34 mouse cellular contexts compared by ENCODE assay signal in the genomic region with DNA sequence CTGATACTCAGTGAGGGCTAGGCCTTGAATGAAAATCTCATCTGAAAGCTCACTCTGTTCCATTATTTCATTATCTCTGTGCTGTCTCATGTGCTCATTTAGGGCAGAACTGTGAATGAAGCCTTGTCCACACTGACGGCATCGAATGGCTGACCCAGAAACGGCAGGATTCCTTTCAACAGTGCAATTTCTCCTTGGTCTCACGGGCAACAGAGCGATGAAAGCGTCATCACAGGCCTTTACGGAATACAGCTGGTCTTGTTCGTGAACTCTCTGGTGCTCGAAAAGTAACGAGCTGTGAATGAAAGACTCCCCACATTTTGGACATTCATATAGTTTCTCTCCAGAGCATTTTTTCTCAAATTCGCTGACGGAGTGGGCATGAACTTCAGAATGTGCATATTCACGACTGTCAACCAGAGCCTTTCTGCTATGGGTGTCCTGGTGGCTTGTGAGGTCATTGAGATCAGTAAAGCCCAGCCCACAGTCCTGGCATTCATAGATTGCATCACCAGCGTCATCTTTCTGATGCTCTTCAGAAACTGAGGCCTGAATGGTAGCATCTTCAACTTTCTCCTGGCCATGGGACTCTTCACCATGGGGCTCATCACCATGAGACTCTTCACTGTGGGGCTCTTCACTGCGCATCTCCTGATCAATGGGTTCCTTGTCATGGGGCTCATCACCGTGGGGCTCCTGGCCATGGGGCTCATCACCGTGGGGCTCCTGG. TPM values are rescaled to one million over a fixed set of nuclear protein-coding genes. Genes with fewer than 3 reads are reported as not detected.
DNase-seq lines count a peak whose midpoint lies in the region; ATAC-seq and TF ChIP-seq lines count a peak whose summit lies in the region.
"Had no signal": no experiment of that assay in that cellular context is flagged by ENCODE, and none has a peak within 500 bp of the region (broad histone marks: within the 10 kb centered on the region; RNA-seq: fewer than 3 reads in every experiment).

No protein-coding gene starts in this region.

- peaks cover 7% of the 10 kb centered on the region; the same call in 1 of the 2 replicates for H3K9me3 ChIP-seq in heart, embryonic 10.5 days
- no peaks in the 10 kb centered on the region for H3K9me3 ChIP-seq in kidney, postnatal 0 days (replicated peaks; ENCODE audit: low read length)
- H3K9me3 ChIP-seq: heart, embryonic 15.5 days; hindbrain, embryonic 15.5 days; intestine, embryonic 15.5 days; lung, embryonic 15.5 days; neural tube, embryonic 13.5 days; stomach, embryonic 15.5 days had no signal

- no peak overlapping the region for H3K9ac ChIP-seq in kidney, postnatal 0 days (ENCODE audit: low read depth, low read length)
- H3K9ac ChIP-seq: embryonic facial prominence, embryonic 12.5 days; heart, embryonic 15.5 days; hindbrain, embryonic 15.5 days; intestine, embryonic 15.5 days; limb, embryonic 13.5 days; lung, embryonic 15.5 days; neural tube, embryonic 13.5 days; stomach, embryonic 15.5 days had no signal

- no peaks in the 10 kb centered on the region for H3K27me3 ChIP-seq in heart, embryonic 10.5 days (ENCODE audit: insufficient read depth, poor library complexity, severe bottlenecking)
- H3K27me3 ChIP-seq in kidney, postnatal 0 days (ENCODE audit: insufficient read depth, low read length), result no peaks in the 10 kb centered on the region
- no peaks in the 10 kb centered on the region for H3K27me3 ChIP-seq in kidney, adult 2 months (replicated peaks; ENCODE audit: control insufficient read depth, insufficient read depth, low read length)
- no peaks in the 10 kb centered on the region for H3K27me3 ChIP-seq in thymus, adult 2 months (ENCODE audit: control insufficient read depth, insufficient read depth, low read length)
- H3K27me3 ChIP-seq: embryonic facial prominence, embryonic 12.5 days; heart, embryonic 15.5 days; hindbrain, embryonic 15.5 days; intestine, embryonic 15.5 days; limb, embryonic 13.5 days; lung, embryonic 15.5 days; neural tube, embryonic 13.5 days; stomach, embryonic 15.5 days had no signal

- TF ChIP-seq POLR2A in kidney, adult 2 months (IDR thresholded peaks at IDR 0.05; ENCODE audit: low read depth, low read length), result no peak
- TF ChIP-seq POLR2A in thymus, adult 2 months (IDR thresholded peaks at IDR 0.05; ENCODE audit: control insufficient read depth, extremely low read depth, insufficient read depth, low read length, poor library complexity), result no peak

- H3K4me1 ChIP-seq in heart, embryonic 10.5 days, result no peaks in the 10 kb centered on the region
- no peaks in the 10 kb centered on the region for H3K4me1 ChIP-seq in kidney, postnatal 0 days (replicated peaks; ENCODE audit: insufficient read depth, low read length)
- no peaks in the 10 kb centered on the region for H3K4me1 ChIP-seq in kidney, adult 2 months (ENCODE audit: control insufficient read depth, insufficient read depth, low read length)
- no peaks in the 10 kb centered on the region for H3K4me1 ChIP-seq in thymus, adult 2 months (replicated peaks; ENCODE audit: control insufficient read depth, insufficient read depth, low read length)
- H3K4me1 ChIP-seq: embryonic facial prominence, embryonic 12.5 days; heart, embryonic 15.5 days; hindbrain, embryonic 10.5 days; hindbrain, embryonic 15.5 days; intestine, embryonic 15.5 days; limb, embryonic 13.5 days; lung, embryonic 15.5 days; neural tube, embryonic 13.5 days; stomach, embryonic 15.5 days had no signal

- H3K4me2 ChIP-seq in kidney, postnatal 0 days (ENCODE audit: low read length), result no peak overlapping the region
- H3K4me2 ChIP-seq: embryonic facial prominence, embryonic 12.5 days; heart, embryonic 15.5 days; hindbrain, embryonic 15.5 days; intestine, embryonic 15.5 days; limb, embryonic 13.5 days; liver, embryonic 11.5 days; lung, embryonic 15.5 days; midbrain, embryonic 11.5 days; neural tube, embryonic 13.5 days; stomach, embryonic 15.5 days had no signal

- WGBS in heart, embryonic 10.5 days, result 80% methylated on average over 17 of the region's 17 CpGs
- WGBS in kidney, postnatal 0 days, result 63% methylated on average over 17 of the region's 17 CpGs
- 68% methylated on average over 17 of the region's 17 CpGs for WGBS in kidney, adult 2 months
- 95% methylated on average over 17 of the region's 17 CpGs for WGBS in thymus, adult 2 months

- peaks cover 89% of the 10 kb centered on the region for H3K36me3 ChIP-seq in heart, embryonic 10.5 days
- H3K36me3 ChIP-seq in kidney, postnatal 0 days (ENCODE audit: insufficient read depth, low read length), result peaks cover 22% of the 10 kb centered on the region
- H3K36me3 ChIP-seq in kidney, adult 2 months (ENCODE audit: control insufficient read depth, insufficient read depth, low read length), result no peaks in the 10 kb centered on the region
- H3K36me3 ChIP-seq in thymus, adult 2 months (ENCODE audit: control insufficient read depth, insufficient read depth, low read length), result no peaks in the 10 kb centered on the region

- H3K4me3 ChIP-seq in heart, embryonic 10.5 days, result no peak overlapping the region
- H3K4me3 ChIP-seq in kidney, postnatal 0 days (replicated peaks; ENCODE audit: low read depth, low read length), result no peak overlapping the region
- no peak overlapping the region for H3K4me3 ChIP-seq in kidney, adult 2 months (ENCODE audit: insufficient read depth, low read depth, low read length)
- H3K4me3 ChIP-seq in thymus, adult 2 months (ENCODE audit: control insufficient read depth, insufficient read depth, low read length), result no peak overlapping the region
- H3K4me3 ChIP-seq: embryonic facial prominence, embryonic 12.5 days; gastrocnemius, adult 2 months; heart, embryonic 15.5 days; hindbrain, embryonic 10.5 days; hindbrain, embryonic 15.5 days; intestine, embryonic 15.5 days; limb, embryonic 13.5 days; lung, embryonic 15.5 days; neural tube, embryonic 13.5 days; stomach, embryonic 15.5 days had no signal

- DNase-seq in heart, embryonic 10.5 days (ENCODE audit: low spot score), result peak; percentile 71
- no peak for DNase-seq in heart, adult 18-20 months
- peak; percentile 50 for DNase-seq in kidney, postnatal 0 days (ENCODE audit: low spot score)
- DNase-seq in kidney, adult 2 months, result no peak
- DNase-seq in lung, postnatal 10 days, result peak; percentile 30
- DNase-seq in lung, adult 18-20 months, result no peak
- DNase-seq in Muller cell, postnatal 12 days (ENCODE audit: inconsistent ontology term), result peak; percentile 50
- no peak for DNase-seq in thymus, adult 2 months
- DNase-seq: adrenal gland, postnatal 14 days; cerebellum, adult 11 months; cerebellum, adult 9-10 months; embryo, embryonic 11 days; gastrocnemius, adult 2 months; gastrocnemius, postnatal 36 days; kidney, adult 8-10 months; kidney, postnatal 25 days; right cerebral cortex, postnatal 25 days; thymus, postnatal 4 days had no signal

- no peak for TF ChIP-seq CTCF in kidney, postnatal 0 days (IDR thresholded peaks at IDR 0.05; ENCODE audit: low read depth)
- TF ChIP-seq CTCF in kidney, adult 2 months (conservative IDR thresholded peaks at IDR 0.05; ENCODE audit: insufficient read depth, insufficient read length, low read depth, low read length), result no peak
- no peak for TF ChIP-seq CTCF in thymus, adult 2 months (IDR thresholded peaks at IDR 0.05; ENCODE audit: borderline replicate concordance, control insufficient read depth, extremely low read depth, insufficient read depth, low read length, poor library complexity)

- no peak overlapping the region for H3K27ac ChIP-seq in heart, embryonic 10.5 days
- H3K27ac ChIP-seq in kidney, postnatal 0 days, result no peak overlapping the region
- no peak overlapping the region for H3K27ac ChIP-seq in kidney, adult 2 months (ENCODE audit: insufficient read depth, low read depth, low read length)
- no peak overlapping the region for H3K27ac ChIP-seq in thymus, adult 2 months (ENCODE audit: control insufficient read depth, insufficient read depth, low read length)
- H3K27ac ChIP-seq: embryonic facial prominence, embryonic 12.5 days; gastrocnemius, adult 2 months; heart, embryonic 15.5 days; hindbrain, embryonic 10.5 days; hindbrain, embryonic 15.5 days; intestine, embryonic 15.5 days; limb, embryonic 13.5 days; lung, embryonic 15.5 days; neural tube, embryonic 13.5 days; stomach, embryonic 15.5 days had no signal

- ATAC-seq in kidney, postnatal 0 days (replicated peaks; ENCODE audit: low FRiP score, low read depth), result no peak
- ATAC-seq: forebrain, embryonic 16.5 days; intestine, embryonic 15.5 days; midbrain, embryonic 16.5 days had no signal

RNA-seq across cellular contexts. Expression of a gene that starts 12.4 kb away (rescaled TPM):
- 9.4 and 17.2 TPM in 2 replicates for polyA plus RNA-seq in heart, embryonic 10.5 days (2016; fragmentation: Nextera tagmentation; extraction: Ambion mirVana)
- total RNA-seq in heart, adult 18-20 months (2021), result 1 to 10 TPM; 3.4 to 4.8 TPM
- polyA plus RNA-seq in kidney, postnatal 0 days (2015; fragmentation: Nextera tagmentation; extraction: Ambion mirVana), result 2.6 and 2.8 TPM in 2 replicates
- polyA plus RNA-seq in kidney, adult 2 months (2012; rRNA removed), result 0.53 and 1.2 TPM in 2 replicates
- 0.05 and 0.15 TPM in 2 replicates for polyA plus RNA-seq in thymus, adult 2 months (2012; rRNA removed)
- total RNA-seq: megakaryocyte progenitor cell, adult 5-6 weeks; MEL had no signal

RNA-seq across cellular contexts. Expression of a gene that starts 21.6 kb away (rescaled TPM):
- polyA plus RNA-seq in heart, embryonic 10.5 days (2016; fragmentation: Nextera tagmentation; extraction: Ambion mirVana), result 198 and 307 TPM in 2 replicates
- 1 to 10 TPM; 3.3 to 6.2 TPM for total RNA-seq in heart, adult 18-20 months (2021)
- 73.5 and 75.8 TPM in 2 replicates for polyA plus RNA-seq in kidney, postnatal 0 days (2015; fragmentation: Nextera tagmentation; extraction: Ambion mirVana)
- 5.6 and 5.7 TPM in 2 replicates for polyA plus RNA-seq in kidney, adult 2 months (2012; rRNA removed)
- 0.60 and 1.0 TPM in 2 replicates for polyA plus RNA-seq in thymus, adult 2 months (2012; rRNA removed)
- total RNA-seq: megakaryocyte progenitor cell, adult 5-6 weeks; MEL had no signal

RNA-seq across cellular contexts. Expression of a gene that starts 21.8 kb away (rescaled TPM):
- 11.4 and 20.7 TPM in 2 replicates for polyA plus RNA-seq in heart, embryonic 10.5 days (2016; fragmentation: Nextera tagmentation; extraction: Ambion mirVana)
- total RNA-seq in heart, adult 18-20 months (2021), result not detected
- polyA plus RNA-seq in kidney, postnatal 0 days (2015; fragmentation: Nextera tagmentation; extraction: Ambion mirVana), result 1.6 and 1.7 TPM in 2 replicates
- polyA plus RNA-seq in kidney, adult 2 months (2012; rRNA removed), result 0.10 and 0.17 TPM in 2 replicates
- not detected in 2 replicates for polyA plus RNA-seq in thymus, adult 2 months (2012; rRNA removed)
- total RNA-seq: heart, adult 8-10 months; megakaryocyte progenitor cell, adult 5-6 weeks; MEL had no signal

Comparison
In these comparisons a context has a peak if more than half of its experiments do, and no peak if none do; other contexts are left out.
1. DNase-seq: peak in heart, embryonic 10.5 days (single experiment), kidney, postnatal 0 days (single experiment), lung, postnatal 10 days (single experiment) and Muller cell, postnatal 12 days (single experiment); none in heart, adult 18-20 months (0 of 2), kidney, adult 2 months (single experiment), lung, adult 18-20 months (0 of 2) and thymus, adult 2 months (single experiment).
2. RNA of a gene that starts 21.6 kb away (polyA plus RNA-seq): 198 to 307 TPM in heart, embryonic 10.5 days and 73.5 to 75.8 TPM in kidney, postnatal 0 days; 5.6 to 5.7 TPM in kidney, adult 2 months and 0.60 to 1.0 TPM in thymus, adult 2 months; every median in the first group is over 10 times any median in the second.